Mouse (Mus musculus) lung, embryonic 14.5 days (tissue): ENCODE results near the gene Rad54l2. TPM values are rescaled to one million over a fixed set of nuclear protein-coding genes. Genes with fewer than 3 reads are reported as not detected.

Experiments used
- ATAC-seq: fragments of 200-750 bp; cut with Nextera tagmentation; 2 replicates; pipeline ENCODE4 v1.8.0; 2017; ENCODE audit warnings: mild to moderate bottlenecking, moderate TSS enrichment, moderate library complexity; ENCODE audit not compliant: insufficient read depth
- DNase-seq: peaks from one replicate; pipeline ENCODE4 v3.0.0-alpha.2; 2015
- H3K27ac ChIP-seq: fragments of 300-500 bp; sonication (generic); 2 replicates; pipeline ENCODE4 v1.5.1; 2014; ENCODE audit warnings: low read depth, mild to moderate bottlenecking, moderate library complexity
- H3K27me3 ChIP-seq: fragments of 300-500 bp; sonication (generic); 2 replicates; pipeline ENCODE4 v1.6.1; 2014; ENCODE audit warnings: low read length, control low read depth; ENCODE audit not compliant: insufficient read depth
- H3K36me3 ChIP-seq: fragments of 300-500 bp; sonication (generic); 2 replicates; pipeline ENCODE4 v1.6.1; 2014; ENCODE audit warnings: control low read depth; ENCODE audit not compliant: insufficient read depth
- H3K4me1 ChIP-seq: fragments of 300-500 bp; sonication (generic); 2 replicates; pipeline ENCODE4 v1.6.1; 2014; ENCODE audit warnings: antibody characterized with exemption, control low read depth; ENCODE audit not compliant: insufficient read depth
- H3K4me2 ChIP-seq: fragments of 300-500 bp; sonication (generic); 2 replicates; pipeline ENCODE4 v1.6.1; 2014; ENCODE audit warnings: mild to moderate bottlenecking
- H3K4me3 ChIP-seq: fragments of 300-500 bp; sonication (generic); 2 replicates; pipeline ENCODE4 v1.5.1; 2014; ENCODE audit warnings: low read depth, low read length
- H3K9ac ChIP-seq: fragments of 300-500 bp; sonication (generic); 2 replicates; pipeline ENCODE4 v1.6.1; 2014
- H3K9me3 ChIP-seq: fragments of 300-500 bp; sonication (generic); 2 replicates; pipeline ENCODE4 v1.6.1; 2016; ENCODE audit warnings: low read depth, low read length, control low read depth
- CTCF ChIP-seq: IDR thresholded peaks from 2 replicates; pipeline ENCODE4 v1.5.1; 2016; ENCODE audit warnings: antibody characterized with exemption, low read depth
- WGBS: fragments of 180-500 bp; shearing (Covaris S2); extraction: QIAGEN DNeasy Blood & Tissue Kit; methylation state at CpG from one replicate; pipeline ENCODE4 v1.1.7; 2014; 5-methylcytosine and 5-hydroxymethylcytosine counted together
- polyA plus RNA-seq: library from polyadenylated mRNA; unstranded; fragments of >200 nt; fragmentation: Nextera tagmentation; extraction: Ambion mirVana; gene quantifications from 2 replicates; pipeline ENCODE4 v1.2.1, GENCODE M21; 2014

The Rad54l2 gene
- polyA plus RNA-seq, 1 experiment from 2014 or later = 5.7 TPM

DNA sequence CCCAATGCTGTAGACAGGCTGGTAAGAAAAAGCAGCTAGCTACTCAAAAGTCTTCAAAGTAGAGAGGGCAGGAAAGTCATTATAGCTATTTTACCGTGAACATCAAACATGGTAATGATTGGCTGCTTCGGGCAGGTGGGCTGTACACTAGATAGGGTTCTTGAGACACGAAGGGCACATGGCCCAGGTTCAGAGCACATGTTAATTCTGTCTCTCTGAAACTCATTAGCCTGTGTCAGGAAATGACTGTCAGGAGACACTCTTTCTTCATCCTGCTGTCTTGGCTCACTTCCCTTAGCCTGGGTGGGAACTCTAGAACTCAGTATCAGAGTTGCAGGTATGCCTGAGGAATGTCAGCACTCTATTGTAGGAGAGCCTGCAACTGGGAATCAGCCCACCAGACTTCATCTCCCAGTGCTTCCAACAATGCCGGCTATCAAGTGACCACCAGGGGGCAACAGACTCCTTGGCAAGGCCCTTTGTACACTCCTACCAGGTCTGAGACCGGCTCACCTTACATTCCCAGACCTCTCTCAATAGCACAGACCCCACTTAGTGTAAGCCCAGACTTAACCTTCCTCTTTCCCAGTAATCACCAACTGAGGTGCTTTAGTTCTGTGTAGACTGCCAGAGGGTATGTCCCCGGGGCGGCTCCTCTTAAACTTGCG, 101.9 kb downstream of the Rad54l2 start:
- 0 out of 2 replicates have a peak, but pooled peaks cover 6% of the 10 kb centered on the region for H3K36me3 ChIP-seq
- peak; percentile 90 for DNase-seq
- no peak overlapping the region for H3K4me3 ChIP-seq
- TF ChIP-seq CTCF = peak; percentile 91
- no peaks in the 10 kb centered on the region for H3K27me3 ChIP-seq
- H3K27ac ChIP-seq = no peak overlapping the region
- no peaks in the 10 kb centered on the region for H3K9me3 ChIP-seq
- H3K4me1 ChIP-seq = no peaks in the 10 kb centered on the region; the same call in 1 of the 2 replicates
- H3K4me2 ChIP-seq = peak overlapping the region; percentile 41
- WGBS = 31% methylated on average over 8 of the region's 8 CpGs
- ATAC-seq = peak; percentile 53; the same call in 1 of the 2 replicates
- H3K9ac ChIP-seq = no peak overlapping the region

DNA sequence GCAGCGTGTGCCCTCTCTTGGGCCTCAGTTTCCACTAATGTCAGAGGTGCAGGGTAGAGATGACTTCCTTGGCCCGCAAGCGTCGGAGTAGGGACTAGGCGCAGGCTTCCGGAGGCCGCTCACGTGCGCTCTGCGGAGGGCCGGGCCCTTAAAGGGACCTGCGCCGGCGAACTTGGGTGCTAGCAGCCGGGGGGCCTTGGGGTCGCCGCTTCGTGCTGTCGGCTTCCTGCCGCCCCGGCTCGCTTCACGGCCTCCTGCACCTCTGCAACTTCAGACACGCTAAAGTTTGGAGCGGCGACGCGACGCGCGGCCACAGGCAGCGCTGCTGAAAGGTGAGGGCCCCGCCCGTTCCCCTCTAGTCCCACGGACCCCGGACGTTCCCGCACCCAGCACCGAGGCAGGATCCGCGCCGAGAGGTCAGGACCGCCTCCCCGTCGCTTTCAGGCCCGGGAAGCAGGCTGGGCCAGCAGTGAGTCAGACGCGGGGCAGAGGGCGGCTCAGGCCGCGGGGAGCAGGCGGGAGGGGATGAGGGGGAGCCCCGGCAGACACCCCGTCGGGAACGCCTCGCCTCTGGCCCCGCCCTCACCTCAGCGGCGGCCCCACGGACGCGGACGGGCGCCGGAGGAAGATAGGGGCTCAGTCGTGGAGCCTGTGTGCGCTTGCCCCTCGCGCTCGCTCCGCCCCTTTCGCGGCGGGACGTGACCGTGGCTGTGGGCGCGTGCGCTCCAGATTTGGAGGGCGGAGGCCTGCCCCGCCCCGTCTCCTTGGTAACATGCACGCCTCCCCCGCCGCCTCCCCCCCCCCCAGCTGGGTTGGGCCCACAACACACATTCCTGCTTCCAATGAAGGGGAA, 103.5 kb downstream of the Rad54l2 start, which contains the start of gene Tex264:
Gene Tex264 (minus strand): TSS at position 679 of the 853 bp plus-strand sequence.
- Histone ChIP-seq H3K4me3 (peak within 1 kb of the TSS; percentile 78), H3K9me3 (no peaks in the 10 kb centered on the region), H3K36me3 (peaks cover 6% of the 10 kb centered on the region; the same call in 1 of the 2 replicates), H3K4me1 (no peaks in the 10 kb centered on the region; the same call in 1 of the 2 replicates), H3K9ac (peak within 1 kb of the TSS; percentile 82), H3K4me2 (peak within 1 kb of the TSS; percentile 85), H3K27me3 (no peaks in the 10 kb centered on the region), H3K27ac (peak within 1 kb of the TSS; percentile 65)
- peak; percentile 87 for DNase-seq
- TF ChIP-seq CTCF = no peak
- under 1% methylated on average over 84 of the region's 86 CpGs for WGBS
- ATAC-seq = peak; percentile 88

DNA sequence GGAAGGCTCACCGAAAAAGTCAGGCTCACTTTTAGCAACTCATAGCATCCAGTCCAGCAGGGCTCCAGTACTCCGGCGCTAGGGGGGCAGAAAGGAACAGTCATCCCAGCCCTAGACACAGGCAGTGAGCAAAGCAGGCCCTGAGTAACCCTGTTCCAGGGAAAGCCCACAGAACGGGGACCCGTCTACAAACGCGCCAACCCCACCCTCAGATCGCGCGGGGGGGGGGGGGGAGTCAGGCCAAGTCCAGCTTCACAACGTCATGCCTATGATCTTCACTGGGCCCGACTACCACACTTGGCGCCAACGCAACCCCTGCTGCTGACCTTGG, 104.1 kb downstream of the Rad54l2 start:
- Histone ChIP-seq H3K9ac (peak overlapping the region; percentile 82), H3K4me2 (peak overlapping the region; percentile 85), H3K4me1 (no peaks in the 10 kb centered on the region; the same call in 1 of the 2 replicates), H3K27ac (no peak overlapping the region), H3K9me3 (no peaks in the 10 kb centered on the region), H3K4me3 (peak overlapping the region; percentile 78), H3K36me3 (peaks cover 12% of the 10 kb centered on the region; the same call in 1 of the 2 replicates), H3K27me3 (no peaks in the 10 kb centered on the region)
- DNase-seq (no peak), ATAC-seq (peak; percentile 23)
- no peak for TF ChIP-seq CTCF
- WGBS = 1% methylated on average over 14 of the region's 14 CpGs

DNA sequence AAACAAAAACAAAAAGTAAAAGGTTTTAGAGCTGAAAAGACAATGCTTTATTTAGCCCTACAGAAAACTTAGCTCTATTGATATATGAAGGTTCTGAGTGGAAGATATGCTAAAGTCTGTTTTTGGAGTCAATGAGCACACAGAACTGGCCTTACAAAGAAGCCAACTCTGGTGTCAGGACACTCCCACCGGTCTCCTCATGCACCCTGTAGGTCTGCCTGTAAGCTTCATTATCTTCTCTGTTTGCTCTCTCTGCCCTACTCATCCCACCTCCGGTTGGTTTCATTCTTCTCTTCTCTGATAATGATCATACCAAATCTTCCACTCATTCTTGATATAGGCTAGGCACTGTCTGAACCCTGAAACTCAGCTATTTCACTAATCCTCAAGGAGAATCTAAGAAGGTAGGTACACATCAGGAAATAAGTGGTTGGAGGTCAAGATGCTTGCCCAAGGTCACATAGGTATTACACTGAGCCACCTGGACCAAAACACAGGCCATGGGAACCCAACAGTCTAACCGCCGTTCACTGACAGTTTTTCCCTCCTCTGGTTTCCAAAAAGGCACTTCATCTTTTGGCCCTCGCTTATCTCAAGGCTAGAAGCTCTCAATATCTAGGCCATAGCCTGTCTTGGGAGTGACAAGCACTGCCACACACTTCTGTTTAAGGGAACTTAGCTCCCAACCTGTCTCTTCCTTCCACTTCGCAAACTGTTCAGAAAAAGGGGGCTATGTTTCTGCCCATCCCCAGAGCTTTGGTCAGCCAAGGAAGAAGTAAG, 104.7 kb downstream of the Rad54l2 start:
- H3K4me1 ChIP-seq = no peaks in the 10 kb centered on the region; the same call in 1 of the 2 replicates
- peak overlapping the region; percentile 82 for H3K9ac ChIP-seq
- TF ChIP-seq CTCF = no peak
- H3K36me3 ChIP-seq = peaks cover 18% of the 10 kb centered on the region; the same call in 1 of the 2 replicates
- peak overlapping the region; percentile 85 for H3K4me2 ChIP-seq
- H3K27me3 ChIP-seq = no peaks in the 10 kb centered on the region
- no peak for ATAC-seq
- H3K4me3 ChIP-seq = peak overlapping the region; percentile 78
- H3K27ac ChIP-seq = no peak overlapping the region
- DNase-seq = no peak
- WGBS = 65% methylated on average over 6 of the region's 6 CpGs
- H3K9me3 ChIP-seq = no peaks in the 10 kb centered on the region

DNA sequence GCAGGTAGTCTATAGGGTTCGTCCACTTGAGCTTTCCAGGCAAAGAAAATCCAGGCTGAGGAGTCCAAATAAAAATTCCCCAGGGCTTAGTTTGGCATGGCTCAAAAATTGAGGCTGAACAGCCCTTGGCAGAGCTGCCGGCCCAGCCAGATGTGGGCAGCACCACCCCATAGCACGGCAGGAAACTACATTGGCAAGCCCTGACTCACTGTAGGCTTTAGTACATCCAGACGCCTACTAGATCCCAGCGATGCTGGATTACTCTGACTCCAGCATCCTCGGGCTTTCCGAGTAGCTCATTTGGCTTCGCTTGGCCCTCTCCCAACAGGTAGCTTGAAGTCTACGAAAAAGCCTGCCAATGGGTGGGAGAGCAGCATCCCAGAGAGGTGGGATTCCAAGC, 108.0 kb downstream of the Rad54l2 start:
- Histone ChIP-seq H3K27ac (no peak overlapping the region), H3K36me3 (peaks cover 22% of the 10 kb centered on the region), H3K9me3 (no peaks in the 10 kb centered on the region), H3K9ac (no peak overlapping the region), H3K4me2 (no peak overlapping the region), H3K4me1 (no peaks in the 10 kb centered on the region; the same call in 1 of the 2 replicates), H3K27me3 (no peaks in the 10 kb centered on the region), H3K4me3 (no peak overlapping the region)
- no peak for DNase-seq
- ATAC-seq = no peak
- no peak for TF ChIP-seq CTCF
- WGBS = 88% methylated on average over 9 of the region's 9 CpGs

DNA sequence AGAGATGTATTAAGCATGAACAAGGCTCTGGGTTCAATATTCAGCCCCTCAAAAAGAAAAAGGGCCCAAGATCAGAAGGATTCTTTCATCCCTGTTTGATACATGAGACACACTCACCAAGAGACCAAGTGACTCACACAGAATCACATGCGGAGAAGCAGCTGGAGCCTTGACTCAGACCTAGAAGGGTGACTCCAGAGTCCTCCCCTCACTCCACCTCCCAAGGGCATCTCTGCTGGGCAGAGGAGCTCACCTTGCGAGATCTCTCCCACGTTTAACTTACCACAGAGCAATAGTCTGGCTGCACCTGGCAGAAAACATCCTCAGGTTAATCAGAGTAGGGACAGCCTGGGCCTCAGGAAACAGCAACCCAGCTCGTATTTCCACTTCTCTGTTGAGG, 110.8 kb downstream of the Rad54l2 start:
- 66% methylated on average over 4 of the region's 4 CpGs for WGBS
- no peak for ATAC-seq
- no peaks in the 10 kb centered on the region for H3K27me3 ChIP-seq
- no peak overlapping the region for H3K27ac ChIP-seq
- no peaks in the 10 kb centered on the region for H3K9me3 ChIP-seq
- no peak overlapping the region for H3K4me3 ChIP-seq
- H3K9ac ChIP-seq = no peak overlapping the region
- no peak overlapping the region for H3K4me2 ChIP-seq
- H3K4me1 ChIP-seq = no peaks in the 10 kb centered on the region
- DNase-seq = no peak
- no peak for TF ChIP-seq CTCF
- peaks cover 30% of the 10 kb centered on the region for H3K36me3 ChIP-seq
